29 mouse cellular contexts compared by ENCODE assay signal in the genomic region with DNA sequence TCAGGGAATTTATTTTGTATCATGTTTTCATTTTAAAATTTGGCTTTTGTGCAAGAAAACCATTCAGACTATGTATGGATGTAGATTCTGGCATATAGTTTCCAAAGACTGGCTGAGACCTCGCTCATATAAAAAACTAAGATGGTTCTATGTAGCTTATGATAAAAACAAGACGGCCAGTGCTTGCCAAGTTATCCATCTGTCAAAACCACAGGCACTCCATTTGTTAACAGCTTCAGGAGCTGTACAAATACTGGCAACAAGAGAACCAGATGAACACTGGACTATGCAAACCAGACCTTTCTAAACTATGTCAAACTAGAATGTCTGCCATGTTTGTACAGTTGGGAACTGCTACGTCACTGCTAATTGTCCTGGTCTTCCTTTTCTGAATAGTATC. TPM values are rescaled to one million over a fixed set of nuclear protein-coding genes. Genes with fewer than 3 reads are reported as not detected.
A peak's percentile ranks its signal among the peaks of the same experiment; 100 is the strongest.
DNase-seq lines count a peak whose midpoint lies in the region; ATAC-seq and TF ChIP-seq lines count a peak whose summit lies in the region.
"Had no signal": no experiment of that assay in that cellular context is flagged by ENCODE, and none has a peak within 500 bp of the region (broad histone marks: within the 10 kb centered on the region; RNA-seq: fewer than 3 reads in every experiment).

No protein-coding gene starts in this region.

- H3K4me2 ChIP-seq in embryonic facial prominence, embryonic 14.5 days (ENCODE audit: low read depth, low read length) = no peak overlapping the region
- H3K4me2 ChIP-seq: heart, embryonic 15.5 days; hindbrain, embryonic 13.5 days; liver, embryonic 13.5 days; lung, embryonic 15.5 days; midbrain, embryonic 15.5 days; neural tube, embryonic 13.5 days had no signal

- H3K4me3 ChIP-seq in embryonic facial prominence, embryonic 14.5 days (ENCODE audit: low read depth, low read length) = no peak overlapping the region
- no peak overlapping the region for H3K4me3 ChIP-seq in embryonic facial prominence, embryonic 10.5 days
- H3K4me3 ChIP-seq in layer of hippocampus, adult 2 months = no peak overlapping the region
- H3K4me3 ChIP-seq: heart, embryonic 15.5 days; hindbrain, embryonic 13.5 days; liver, embryonic 13.5 days; lung, embryonic 15.5 days; midbrain, embryonic 15.5 days; myocyte; neural tube, embryonic 13.5 days had no signal

- DNase-seq in embryonic facial prominence, embryonic 14.5 days (ENCODE audit: low spot score) = peak; percentile 65
- DNase-seq in embryonic facial prominence, embryonic 10.5 days (ENCODE audit: low spot score) = no peak
- DNase-seq in layer of hippocampus, adult 2 months (ENCODE audit: low spot score in 2 of 2) = peak in 1 of 2 experiments; percentile 21
- DNase-seq in layer of hippocampus, postnatal 36 days = no peak
- peak; percentile 80 for DNase-seq in brain, adult 2 months (ENCODE audit: low read depth, low spot score)
- DNase-seq in cerebellum, postnatal 10 days = peak; percentile 33 to 43
- no peak for DNase-seq in gastrocnemius, adult 8-10 months (ENCODE audit: low spot score in 2 of 2)
- DNase-seq: adrenal gland, adult 2 months; heart, postnatal 36 days; kidney, adult 2 months; liver, embryonic 13.5 days; lung, postnatal 36 days; right cerebral cortex, postnatal 4 days; thymus, postnatal 14 days had no signal

- ATAC-seq in embryonic facial prominence, embryonic 14.5 days (ENCODE audit: low read depth) = no peak
- ATAC-seq: CD4-positive, CD25-positive, alpha-beta regulatory T cell, adult 4 months; midbrain, embryonic 15.5 days had no signal

- no peak overlapping the region for H3K9ac ChIP-seq in embryonic facial prominence, embryonic 14.5 days (ENCODE audit: low read depth, low read length)
- H3K9ac ChIP-seq: heart, embryonic 15.5 days; hindbrain, embryonic 13.5 days; liver, embryonic 13.5 days; lung, embryonic 15.5 days; midbrain, embryonic 15.5 days; neural tube, embryonic 13.5 days had no signal

- H3K9me3 ChIP-seq in embryonic facial prominence, embryonic 14.5 days (ENCODE audit: control insufficient read depth, low read length) = no peaks in the 10 kb centered on the region
- no peaks in the 10 kb centered on the region for H3K9me3 ChIP-seq in embryonic facial prominence, embryonic 10.5 days
- H3K9me3 ChIP-seq: heart, embryonic 15.5 days; hindbrain, embryonic 13.5 days; liver, embryonic 13.5 days; lung, embryonic 15.5 days; midbrain, embryonic 15.5 days; neural tube, embryonic 13.5 days had no signal

- no peaks in the 10 kb centered on the region for H3K27me3 ChIP-seq in embryonic facial prominence, embryonic 14.5 days (replicated peaks; ENCODE audit: control insufficient read depth, insufficient read depth, low read length)
- H3K27me3 ChIP-seq in embryonic facial prominence, embryonic 10.5 days (replicated peaks; ENCODE audit: low read depth, poor library complexity, severe bottlenecking) = no peaks in the 10 kb centered on the region
- H3K27me3 ChIP-seq: heart, embryonic 15.5 days; hindbrain, embryonic 13.5 days; liver, embryonic 13.5 days; lung, embryonic 15.5 days; midbrain, embryonic 15.5 days; neural tube, embryonic 13.5 days had no signal

- H3K4me1 ChIP-seq in embryonic facial prominence, embryonic 14.5 days (ENCODE audit: control insufficient read depth, insufficient read depth, low read length) = no peaks in the 10 kb centered on the region
- no peaks in the 10 kb centered on the region for H3K4me1 ChIP-seq in embryonic facial prominence, embryonic 10.5 days
- H3K4me1 ChIP-seq: heart, embryonic 15.5 days; hindbrain, embryonic 13.5 days; liver, embryonic 13.5 days; lung, embryonic 15.5 days; midbrain, embryonic 15.5 days; neural tube, embryonic 13.5 days had no signal

- no peak for TF ChIP-seq CTCF in layer of hippocampus, adult 2 months (conservative IDR thresholded peaks at IDR 0.05)

- 63% methylated on average over 3 of the region's 3 CpGs for whole genome bisulfite sequencing in embryonic facial prominence, embryonic 14.5 days
- WGBS in embryonic facial prominence, embryonic 10.5 days = 90% methylated on average over 3 of the region's 3 CpGs

- 0 out of 2 replicates have a peak, but pooled peaks cover 8% of the 10 kb centered on the region for H3K36me3 ChIP-seq in embryonic facial prominence, embryonic 14.5 days (ENCODE audit: control insufficient read depth, insufficient read depth, low read length)
- peaks cover 19% of the 10 kb centered on the region; the same call in 1 of the 2 replicates for H3K36me3 ChIP-seq in embryonic facial prominence, embryonic 10.5 days (replicated peaks)
- H3K36me3 ChIP-seq: lung, embryonic 15.5 days had no signal

- H3K27ac ChIP-seq in embryonic facial prominence, embryonic 14.5 days (replicated peaks; ENCODE audit: low read depth, low read length) = no peak overlapping the region
- no peak overlapping the region for H3K27ac ChIP-seq in embryonic facial prominence, embryonic 10.5 days (replicated peaks)
- peak overlapping the region; percentile 24; the same call in 1 of the 2 replicates for H3K27ac ChIP-seq in layer of hippocampus, adult 2 months
- H3K27ac ChIP-seq: heart, embryonic 15.5 days; hindbrain, embryonic 13.5 days; kidney, postnatal 0 days; liver, embryonic 13.5 days; lung, embryonic 15.5 days; midbrain, embryonic 15.5 days; neural tube, embryonic 13.5 days had no signal

RNA-seq across cellular contexts. Expression of a gene that starts 22.2 kb away (rescaled TPM):
- not detected in 2 replicates for polyA plus RNA-seq in embryonic facial prominence, embryonic 14.5 days (2014; fragmentation: Nextera tagmentation; extraction: Ambion mirVana)
- polyA plus RNA-seq in embryonic facial prominence, embryonic 10.5 days (2016; fragmentation: Nextera tagmentation; extraction: Ambion mirVana) = not detected in 2 replicates
- total RNA-seq in layer of hippocampus, adult 2 months (2021) = under 1 TPM; 0.22 to 0.38 TPM
- not detected for total RNA-seq in layer of hippocampus, postnatal 36 days (2021)
- not detected for total RNA-seq in gastrocnemius, adult 8-10 months (2022)
- total RNA-seq: adrenal gland, adult 2 months; gastrocnemius, adult 18-20 months; heart, postnatal 36 days; left cerebral cortex, adult 18-20 months; left cerebral cortex, postnatal 25 days; megakaryocyte-erythroid progenitor cell, adult 5-6 weeks had no signal
- polyA plus RNA-seq: adrenal gland, adult 2 months; cortical plate, adult 2 months; embryonic facial prominence, embryonic 11.5 days; gonadal fat pad, adult 2 months; liver, embryonic 13.5 days; lung, embryonic 15.5 days; myocyte had no signal

Comparison
In these comparisons a context has a peak if more than half of its experiments do, and no peak if none do; other contexts are left out.
1. DNase-seq: peak in embryonic facial prominence, embryonic 14.5 days (single experiment), brain, adult 2 months (single experiment) and cerebellum, postnatal 10 days (2 of 2); none in embryonic facial prominence, embryonic 10.5 days (single experiment), layer of hippocampus, postnatal 36 days (0 of 2) and gastrocnemius, adult 8-10 months (0 of 2).